Mouse (Mus musculus) thymus, adult 2 months (tissue): ENCODE results near the gene Myo18b.

Experiments used
- CTCF ChIP-seq: fragments of 200-500 bp; IDR thresholded peaks from 2 replicates; pipeline ENCODE4 v1.5.1; 2012; ENCODE audit warnings: mild to moderate bottlenecking, control low read depth, low read length, moderate library complexity, borderline replicate concordance; ENCODE audit not compliant: control insufficient read depth, poor library complexity, insufficient read depth; ENCODE audit errors: extremely low read depth
- POLR2A ChIP-seq: fragments of 200-500 bp; IDR thresholded peaks from 2 replicates; pipeline ENCODE4 v1.6.1; 2012; ENCODE audit warnings: mild to moderate bottlenecking, low read length, control low read depth, moderate library complexity; ENCODE audit not compliant: control insufficient read depth, poor library complexity, insufficient read depth; ENCODE audit errors: extremely low read depth

DNA sequence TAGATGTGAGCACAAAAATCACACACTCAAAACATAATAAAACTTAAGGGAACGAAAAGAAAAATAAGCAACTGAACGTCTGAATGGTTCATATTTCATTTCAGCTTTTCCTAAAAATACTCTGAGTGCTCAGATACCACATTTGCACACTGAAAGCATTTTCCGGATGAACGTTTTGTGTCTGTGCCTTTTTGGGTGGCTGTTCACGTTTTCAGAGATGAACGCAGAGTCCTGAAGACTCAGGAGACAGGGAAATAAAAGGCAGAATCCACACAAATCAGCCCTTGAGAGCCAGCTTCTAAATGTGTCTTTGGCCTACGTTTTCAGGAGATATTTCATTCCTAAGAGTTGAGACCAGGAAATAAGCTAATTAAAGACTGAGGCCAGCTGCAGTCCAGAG lies 49.8 kb upstream of the Myo18b start:
- no peak for TF ChIP-seq CTCF
- no peak for TF ChIP-seq POLR2A
